Mouse (Mus musculus): ENCODE data around the gene Wdfy3.
"Not testable (repeated sequence)": the region's sequence is repeated elsewhere in the genome, so short reads cannot be mapped to it uniquely, and the experiment has no call there.

Gene Wdfy3

GRCm38 (mm10) chr5:101937362-101937761, 132.4 kb downstream of the Wdfy3 start:
- DNase-seq: no peak

GRCm38 (mm10) chr5:101935893-101936292, 133.8 kb downstream of the Wdfy3 start:
- DNase-seq: peak; percentile 72

DNA sequence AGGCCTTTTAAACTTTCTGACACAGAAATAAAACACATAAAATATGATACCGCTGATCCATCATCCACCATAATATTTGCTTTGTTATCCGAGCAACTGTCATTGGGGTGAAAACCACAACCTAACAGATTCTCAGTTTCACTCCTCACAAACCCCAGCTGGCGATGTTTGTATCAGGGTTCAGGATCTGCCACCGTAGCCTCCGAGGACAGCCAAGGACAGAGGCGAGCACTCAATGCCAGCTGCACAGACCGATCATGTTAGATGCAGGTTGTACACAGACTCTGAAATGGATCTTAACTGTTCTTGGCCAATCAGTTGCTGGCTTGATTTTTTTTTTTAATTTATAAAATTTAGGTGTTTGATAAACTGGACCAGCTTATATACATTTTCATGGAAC, 135.1 kb downstream of the Wdfy3 start:
- no peak for DNase-seq

DNA sequence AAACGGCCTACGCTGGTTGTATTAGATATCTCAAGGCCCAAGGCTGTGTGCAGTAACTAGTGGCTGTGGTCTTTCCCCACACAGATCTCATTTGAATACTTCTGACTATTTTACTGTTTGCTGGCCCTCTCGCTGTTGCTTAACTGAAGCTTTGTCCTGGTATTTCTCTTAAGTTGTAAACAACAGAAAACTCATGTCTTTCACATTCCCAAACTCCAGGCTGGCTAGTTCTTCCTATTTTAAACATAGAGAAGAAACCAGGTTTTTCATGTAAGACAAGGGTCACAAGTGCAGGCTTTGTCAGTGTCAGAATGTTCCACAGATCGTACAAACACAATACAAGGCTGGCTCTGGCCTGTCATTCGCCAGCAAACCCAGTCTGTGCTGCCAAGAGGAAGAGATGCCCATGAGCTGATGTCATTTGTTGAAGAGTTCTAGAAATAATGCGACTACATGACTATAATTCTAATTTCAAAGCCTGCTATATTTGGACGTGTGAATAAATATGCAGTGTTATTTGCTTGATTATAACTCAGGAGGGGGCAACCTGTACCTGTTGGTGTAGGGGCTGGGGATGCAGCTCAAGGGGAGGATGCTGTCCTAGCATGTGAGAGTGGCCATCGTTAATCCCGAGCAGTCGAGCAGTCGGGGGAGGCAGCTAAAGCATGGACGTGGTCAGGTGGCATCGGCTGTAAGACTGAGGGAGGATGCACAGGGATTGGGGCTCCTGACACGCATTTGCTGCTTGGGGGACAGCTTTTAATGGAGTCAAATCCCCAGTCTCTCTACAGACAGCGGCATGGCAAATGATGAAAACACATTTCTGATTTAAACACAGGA, 136.5 kb downstream of the Wdfy3 start:
- peak; percentile 14 for DNase-seq

DNA sequence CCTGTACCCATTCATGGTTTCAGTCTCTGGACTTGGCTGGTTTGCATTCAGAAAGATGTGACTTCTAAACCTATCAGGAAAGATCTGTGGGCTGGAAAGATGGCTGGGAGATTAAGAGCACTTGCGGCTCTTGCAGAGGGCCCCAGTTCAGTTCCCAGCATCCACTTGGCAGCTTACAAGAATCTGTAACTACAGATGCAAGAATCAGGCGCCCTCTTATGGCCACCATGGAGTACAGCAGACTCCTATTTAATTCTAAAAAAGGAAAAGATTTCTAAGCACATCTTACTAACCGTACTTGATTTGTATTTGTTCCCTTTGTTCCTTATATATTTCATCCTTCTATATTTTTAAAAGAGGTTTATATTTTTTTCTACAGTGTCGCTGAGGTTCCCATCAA, 137.7 kb downstream of the Wdfy3 start:
- no peak for DNase-seq

DNA sequence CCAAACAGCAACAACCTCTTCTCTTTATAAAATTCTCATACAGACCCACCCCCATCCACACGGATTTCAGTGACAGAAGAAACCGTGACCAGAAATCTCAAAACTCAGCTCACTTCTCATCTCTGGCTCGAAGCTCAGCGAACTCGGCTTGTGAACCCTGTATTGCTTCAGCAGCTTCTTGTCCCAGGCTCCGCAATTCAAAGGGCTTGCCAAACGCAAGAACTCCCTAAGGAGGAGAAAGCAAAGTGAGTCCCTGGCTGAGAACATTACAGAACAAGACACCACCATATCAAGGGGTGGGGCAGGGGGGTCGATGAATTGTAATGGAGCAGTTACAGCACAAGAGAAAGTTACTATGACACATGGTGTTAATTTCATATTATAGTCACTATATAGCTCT, 143.4 kb downstream of the Wdfy3 start:
- DNase-seq: no peak

DNA sequence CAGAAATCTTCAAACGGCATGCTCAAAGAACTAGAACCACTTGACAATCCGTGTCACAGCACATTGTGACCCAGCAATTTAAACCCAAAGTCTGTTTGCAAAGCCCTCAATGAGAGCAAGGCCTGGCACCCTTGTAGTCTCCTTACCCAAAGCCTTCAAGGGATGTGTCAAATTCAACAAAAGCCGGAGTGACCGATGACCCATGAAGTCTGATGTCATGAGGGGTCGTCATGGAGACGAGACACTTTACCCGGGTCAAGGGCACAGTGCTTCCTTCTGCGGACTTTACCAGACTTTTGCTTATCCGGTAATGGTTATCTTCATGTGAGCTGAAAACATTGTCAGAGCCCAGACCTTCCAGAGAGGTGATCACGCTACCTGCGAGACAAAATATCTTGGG, 146.0 kb downstream of the Wdfy3 start:
- no peak for DNase-seq

DNA sequence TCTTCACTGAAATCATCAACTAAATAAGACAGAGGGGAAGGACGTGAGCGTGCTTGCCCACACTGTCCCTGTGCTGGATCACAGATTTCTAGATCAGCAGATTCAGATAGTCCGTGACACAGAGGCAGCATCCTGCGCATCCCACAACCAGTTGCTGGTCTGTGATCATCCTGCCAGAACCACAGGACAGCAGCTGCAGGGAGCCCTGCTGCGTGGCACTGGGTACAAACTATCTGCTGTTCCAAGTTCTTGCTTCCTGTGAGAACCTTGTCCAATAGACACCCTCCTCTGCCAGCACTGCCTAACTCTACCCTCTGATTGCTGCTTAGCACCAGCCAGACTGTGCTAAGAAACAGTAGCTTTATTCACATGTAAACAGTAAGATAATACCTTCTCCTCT, 150.2 kb downstream of the Wdfy3 start:
- no peak for DNase-seq

GRCm38 (mm10) chr5:101909468-101909867, 160.3 kb downstream of the Wdfy3 start:
- no peak for DNase-seq

GRCm38 (mm10) chr5:101905624-101906023, 164.1 kb downstream of the Wdfy3 start:
- no peak for DNase-seq

DNA sequence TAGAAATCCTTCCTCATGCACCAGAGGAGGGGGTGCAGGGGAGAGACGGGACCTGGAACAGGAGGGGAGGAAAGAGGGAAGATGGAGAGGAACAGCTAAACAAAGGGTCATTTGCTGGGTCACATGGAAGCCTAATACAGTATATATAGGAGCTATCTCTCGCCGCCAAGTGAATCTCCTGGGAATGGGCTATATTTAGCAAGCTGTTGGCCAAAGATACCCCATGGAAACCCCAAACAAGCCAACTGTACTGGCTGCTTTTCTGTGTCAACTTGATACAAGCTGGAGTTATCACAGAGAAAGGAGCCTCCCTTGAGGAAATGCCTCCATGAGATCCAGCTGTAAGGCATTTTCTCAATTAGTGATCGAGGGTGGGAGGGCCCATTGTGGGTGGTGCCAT, 164.9 kb downstream of the Wdfy3 start:
- not testable (repeated sequence) for DNase-seq

DNA sequence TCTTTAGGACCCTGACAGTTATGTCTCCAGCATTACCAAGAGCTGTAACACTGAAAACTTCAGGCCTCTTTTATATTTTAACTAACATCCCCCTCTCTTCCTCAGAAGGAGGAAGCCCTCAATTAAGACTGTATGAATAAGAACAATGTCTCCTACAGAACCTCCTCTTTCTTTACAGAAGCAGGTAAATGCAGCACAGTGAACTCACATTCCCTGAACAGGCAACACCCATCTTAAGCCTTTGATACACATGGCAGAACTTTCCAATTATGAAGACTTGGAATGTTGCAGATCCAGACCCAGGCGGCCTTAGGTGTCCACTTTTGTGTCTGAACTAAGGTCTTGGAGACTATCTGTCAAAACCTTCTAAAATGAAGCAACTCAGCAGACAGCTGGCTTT, 167.0 kb downstream of the Wdfy3 start:
- no peak for DNase-seq

DNA sequence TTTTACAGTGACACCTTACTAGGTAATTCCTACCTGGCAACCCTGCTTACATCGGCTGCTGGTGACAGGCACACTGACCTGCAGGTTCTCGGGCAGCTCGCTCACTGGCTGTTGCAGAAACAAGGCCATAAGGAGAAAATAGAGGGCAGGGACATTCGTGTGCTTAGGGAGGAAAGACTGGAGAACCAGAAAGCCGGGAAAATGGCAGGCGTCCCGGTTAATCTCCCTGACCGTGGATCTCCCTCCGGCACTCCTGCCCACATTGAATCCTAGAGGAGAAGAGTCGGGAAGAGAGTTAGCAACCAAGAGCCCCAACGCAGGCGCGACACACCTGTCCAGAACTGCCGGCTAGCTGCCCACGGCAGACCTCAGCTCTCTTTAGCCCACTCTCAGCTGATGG, 169.7 kb downstream of the Wdfy3 start:
- DNase-seq: no peak

- no peak for DNase-seq
These were observed 172.9 kb downstream of the Wdfy3 start for GRCm38 (mm10) chr5:101896784-101897183.

DNA sequence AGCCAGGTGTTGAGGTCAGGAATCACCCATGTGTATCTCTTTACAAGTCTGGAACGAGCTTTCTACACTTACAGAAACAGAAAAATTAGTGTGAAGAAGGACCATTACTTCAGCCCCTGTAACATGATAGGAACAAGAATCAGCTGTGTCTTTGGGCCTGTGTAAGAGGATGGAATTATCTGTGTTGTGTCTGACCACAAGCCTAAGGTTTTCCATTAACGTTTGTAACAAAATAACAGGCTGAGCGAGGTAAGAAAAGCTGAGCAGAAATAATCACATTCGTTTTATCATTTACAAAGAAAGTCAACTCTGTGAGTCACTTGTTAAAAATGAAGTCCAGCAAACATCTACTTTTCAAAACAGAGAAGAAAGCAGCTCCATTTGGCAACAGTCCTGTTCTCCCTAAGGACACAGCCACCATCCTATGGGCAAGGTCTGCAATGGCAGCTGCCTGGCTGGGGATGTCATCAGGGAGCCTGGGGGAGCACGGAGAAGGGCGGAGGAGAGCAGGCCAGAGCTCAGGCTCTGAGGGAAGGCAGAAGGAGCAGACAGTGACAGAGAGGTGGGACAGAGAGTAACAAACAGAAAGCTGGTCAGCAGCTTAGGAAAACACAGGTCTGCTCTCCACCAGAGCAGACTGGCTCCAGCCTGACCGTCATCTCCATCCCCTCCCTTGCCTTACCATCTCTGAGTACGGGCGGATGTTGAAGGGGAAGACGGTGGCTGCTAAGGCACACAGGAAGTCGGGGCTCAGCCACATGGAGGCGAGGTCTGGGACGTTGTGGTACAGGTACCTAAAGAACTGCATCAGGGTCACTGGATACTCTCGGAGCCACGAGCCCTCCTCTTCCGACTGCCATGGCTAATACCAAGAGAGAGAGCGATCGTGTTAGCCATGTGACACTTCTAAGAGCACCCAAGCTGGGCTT, 173.7 kb downstream of the Wdfy3 start:
- DNase-seq: no peak

- no peak for DNase-seq
These were observed 174.6 kb downstream of the Wdfy3 start for GRCm38 (mm10) chr5:101895119-101895518.

DNA sequence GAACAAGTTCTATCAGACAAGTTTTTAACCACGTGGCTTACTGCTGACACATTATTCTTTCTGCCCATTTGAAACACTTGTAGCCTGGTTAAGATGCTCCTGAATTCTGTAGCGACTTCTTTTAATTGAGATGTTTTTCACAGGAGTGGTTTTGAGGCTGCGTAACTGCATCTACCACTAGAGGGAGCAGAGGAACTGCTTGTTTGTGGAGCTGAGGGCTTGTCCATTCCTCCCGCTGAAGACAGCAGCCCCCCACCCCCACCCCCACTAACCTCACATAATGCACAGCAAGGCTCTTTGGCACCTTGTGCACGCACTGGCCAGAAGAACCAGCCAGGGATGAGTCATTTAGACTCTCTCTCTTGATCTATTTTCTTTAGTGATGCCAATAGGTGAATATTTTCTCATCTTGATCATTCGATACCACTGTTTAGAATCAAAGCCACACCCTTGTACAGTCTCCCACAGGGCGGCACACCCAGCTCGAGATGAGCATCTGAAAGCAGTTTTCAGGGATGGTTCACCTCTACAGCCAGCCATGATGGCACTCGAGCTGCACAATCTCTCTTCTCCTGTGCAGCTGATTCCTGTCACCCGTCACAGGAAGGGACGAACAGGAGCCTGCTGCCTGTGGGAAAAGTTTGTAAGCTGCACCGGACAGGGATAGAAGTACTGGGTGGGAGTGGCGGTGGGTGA, 175.8 kb downstream of the Wdfy3 start:
- DNase-seq: no peak

GRCm38 (mm10) chr5:101891694-101892416, 177.9 kb downstream of the Wdfy3 start:
- DNase-seq: no peak

GRCm38 (mm10) chr5:101887989-101888388, 181.7 kb downstream of the Wdfy3 start:
- DNase-seq: no peak

DNA sequence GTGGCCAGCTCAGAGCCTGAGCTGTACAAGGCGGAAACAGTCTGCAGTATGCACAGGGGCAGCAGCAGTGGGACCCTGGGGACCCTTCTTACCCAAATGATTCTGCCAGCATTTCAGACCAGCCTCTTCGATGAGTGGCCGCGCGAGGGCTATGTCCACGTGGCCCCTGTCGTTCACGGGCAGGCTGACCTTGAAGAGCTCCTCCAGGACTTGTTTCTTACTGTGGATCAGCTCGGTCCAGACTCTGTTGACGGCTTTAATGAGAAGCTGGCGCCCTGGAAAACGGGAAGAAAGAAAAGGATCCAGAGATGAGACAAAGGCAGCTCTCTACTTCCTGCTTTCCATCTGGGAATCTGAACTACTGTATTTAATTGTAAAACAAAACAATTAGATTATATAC, 184.7 kb downstream of the Wdfy3 start:
- no peak for DNase-seq

GRCm38 (mm10) chr5:101882191-101882590, 187.5 kb downstream of the Wdfy3 start:
- DNase-seq: no peak

DNA sequence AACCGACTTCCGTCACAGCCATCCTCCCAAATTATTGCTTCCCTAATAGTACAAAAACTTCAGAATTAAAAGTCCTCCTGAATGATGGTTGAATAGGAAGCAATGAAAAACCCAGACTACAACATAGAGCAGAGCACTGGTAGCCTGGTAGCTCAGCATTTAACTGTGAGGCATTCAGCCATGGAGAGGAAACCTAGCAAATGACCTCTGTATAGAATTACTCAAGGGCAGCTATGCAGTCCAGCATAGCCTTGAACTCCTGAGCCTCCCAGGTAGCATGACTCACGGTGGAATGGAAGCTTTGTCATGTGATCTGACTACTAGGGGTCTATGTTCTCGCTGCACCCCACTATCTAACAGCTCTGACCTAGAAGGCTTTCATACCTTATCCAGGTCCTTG, 189.8 kb downstream of the Wdfy3 start:
- DNase-seq: no peak

GRCm38 (mm10) chr5:101878403-101878802, 191.3 kb downstream of the Wdfy3 start:
- DNase-seq: no peak

Data from kidney, adult 11 months (tissue).